Mouse (Mus musculus) erythroblast, embryonic 14.5 days (primary cell): ENCODE data around the gene Ifitm3. TPM values are rescaled to one million over a fixed set of nuclear protein-coding genes. Genes with fewer than 3 reads are reported as not detected.
"Not testable (repeated sequence)": the region's sequence is repeated elsewhere in the genome, so short reads cannot be mapped to it uniquely, and the experiment has no call there.

ENCODE experiments used
- H3K27me3 ChIP-seq: 2 replicates; pipeline ENCODE4 v1.6.1; 2012; ENCODE audit warnings: inconsistent platforms; ENCODE audit not compliant: control insufficient read depth
- H3K36me3 ChIP-seq: 2 replicates; pipeline ENCODE4 v1.6.1; 2012; ENCODE audit warnings: mild to moderate bottlenecking, inconsistent platforms; ENCODE audit not compliant: control insufficient read depth
- H3K4me1 ChIP-seq: 2 replicates; pipeline ENCODE4 v1.6.1; 2012; ENCODE audit warnings: inconsistent platforms; ENCODE audit not compliant: control insufficient read depth
- H3K4me3 ChIP-seq: replicated peaks from 2 replicates; pipeline ENCODE3; 2012; ENCODE audit warnings: moderate library complexity, mild to moderate bottlenecking, inconsistent platforms
- H3K9me3 ChIP-seq: 2 replicates; pipeline ENCODE4 v1.6.1; 2012; ENCODE audit warnings: low read length, inconsistent platforms, mixed read lengths; ENCODE audit not compliant: control insufficient read depth
- GATA1 ChIP-seq: IDR thresholded peaks from 2 replicates; pipeline ENCODE4 v1.6.1; 2012; ENCODE audit warnings: low read length, inconsistent platforms, mixed read lengths
- TAL1 ChIP-seq: IDR thresholded peaks from 3 replicates; pipeline ENCODE4 v1.6.1; 2012; ENCODE audit warnings: low read length, inconsistent platforms, mixed read lengths
- polyA plus RNA-seq: library from polyadenylated mRNA; stranded (reverse); fragments of >175 nt; gene quantifications from 2 replicates; pipeline ENCODE4 v1.2.3, GENCODE M21; 2012

The Ifitm3 gene
- polyA plus RNA-seq, 1 experiment: 0.26 TPM

DNA sequence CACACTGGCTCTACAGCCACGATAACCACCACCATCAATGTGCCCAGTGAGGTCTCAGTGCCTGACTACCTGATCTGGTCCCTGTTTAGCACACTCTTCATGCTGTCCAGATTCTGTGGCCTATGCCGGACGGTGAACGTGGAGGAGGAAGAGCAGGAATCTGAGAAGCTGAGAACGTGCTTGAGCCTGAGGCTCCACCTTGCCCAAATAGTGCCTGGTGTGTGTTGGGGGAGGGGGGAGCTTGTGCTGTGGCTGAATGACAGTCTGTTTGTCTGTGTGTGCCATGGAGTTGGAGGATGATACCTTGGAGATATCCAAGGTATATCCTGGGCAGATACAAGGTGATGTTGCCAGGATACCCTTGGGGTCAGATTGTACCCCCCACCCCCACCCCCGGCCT lies 20.4 kb downstream of the Ifitm3 start:
- Histone ChIP-seq H3K4me3 (no peak overlapping the region), H3K9me3 (no peaks in the 10 kb centered on the region)
- TF ChIP-seq TAL1 (no peak), GATA1 (no peak)

DNA sequence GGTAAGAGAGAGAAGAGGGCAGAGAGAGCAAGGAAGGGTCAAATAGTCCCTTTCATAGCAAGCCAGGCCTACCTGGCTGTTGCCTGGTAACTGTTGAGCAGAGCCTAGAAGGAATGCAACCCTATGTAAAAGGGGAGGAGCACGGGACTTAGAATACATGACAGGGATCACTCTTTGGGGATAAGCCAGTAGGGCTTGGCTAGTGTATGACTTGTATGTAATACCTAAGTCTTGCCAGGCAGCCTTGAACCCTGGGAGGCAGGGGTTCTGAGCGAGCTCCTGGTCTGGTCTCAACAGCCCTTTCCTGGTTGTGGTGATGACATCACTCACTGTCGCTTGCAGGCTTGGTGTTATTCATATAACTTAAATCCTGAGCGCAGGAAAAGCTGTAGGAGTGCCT lies 21.5 kb downstream of the Ifitm3 start:
- Histone ChIP-seq H3K4me1 (peaks cover 4% of the 10 kb centered on the region; the same call in 1 of the 2 replicates), H3K36me3 (no peaks in the 10 kb centered on the region), H3K9me3 (no peaks in the 10 kb centered on the region), H3K4me3 (no peak overlapping the region), H3K27me3 (no peaks in the 10 kb centered on the region)
- TF ChIP-seq GATA1: no peak
- no peak for TF ChIP-seq TAL1

More for the DNA sequence above, 20.4 kb downstream of the Ifitm3 start:
- H3K27me3 ChIP-seq: no peaks in the 10 kb centered on the region
- no peaks in the 10 kb centered on the region for H3K36me3 ChIP-seq
- peaks cover 4% of the 10 kb centered on the region; the same call in 1 of the 2 replicates for H3K4me1 ChIP-seq

DNA sequence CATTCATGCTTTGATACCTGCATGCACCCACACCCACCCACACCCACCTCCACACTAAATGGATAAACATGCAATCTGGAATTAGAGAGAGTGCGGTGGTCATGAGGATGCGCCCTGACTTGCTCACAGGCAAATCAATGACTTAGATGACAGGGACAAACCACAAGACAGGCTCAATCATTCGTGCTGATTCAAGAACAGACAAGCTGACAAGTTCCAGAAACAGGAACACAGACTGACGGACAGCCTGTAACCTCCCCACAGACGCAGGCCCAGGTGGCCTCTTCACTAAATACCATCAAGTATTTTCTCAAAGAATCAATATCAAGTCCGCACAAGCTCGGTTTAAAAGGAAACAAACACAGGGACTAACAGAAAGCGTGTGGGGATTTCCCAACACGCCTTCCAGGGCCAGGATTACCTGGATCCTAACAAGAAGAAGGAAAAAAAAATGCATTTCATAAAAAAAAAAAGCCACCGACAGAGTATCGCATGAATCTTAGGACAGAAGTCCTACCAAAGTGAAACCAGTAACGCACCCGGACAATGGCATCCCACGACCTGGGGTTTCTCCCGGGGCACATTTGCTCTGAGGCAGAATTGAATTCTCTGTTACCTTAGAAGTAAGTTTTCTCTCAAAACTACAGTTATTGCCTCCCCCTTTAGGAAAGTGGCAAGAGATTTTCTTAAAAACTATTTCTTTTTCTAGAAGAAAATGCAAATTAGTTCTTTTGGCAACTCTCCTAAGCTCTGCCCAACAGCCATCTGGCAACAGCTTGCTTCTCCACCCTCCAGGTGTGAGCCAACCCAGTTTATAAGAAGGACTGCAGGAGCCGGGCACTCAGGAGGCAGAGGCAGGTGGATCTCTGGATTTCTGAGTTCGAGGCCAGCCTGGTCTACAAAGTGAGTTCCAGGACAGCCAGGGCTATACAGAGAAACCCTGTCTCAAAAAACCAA lies 23.1 kb downstream of the Ifitm3 start:
- TF ChIP-seq TAL1: no peak
- no peak for TF ChIP-seq GATA1
- peaks cover 4% of the 10 kb centered on the region; the same call in 1 of the 2 replicates for H3K4me1 ChIP-seq
- H3K4me3 ChIP-seq: no peak overlapping the region
- H3K27me3 ChIP-seq: no peaks in the 10 kb centered on the region
- H3K36me3 ChIP-seq: no peaks in the 10 kb centered on the region
- H3K9me3 ChIP-seq: no peaks in the 10 kb centered on the region

DNA sequence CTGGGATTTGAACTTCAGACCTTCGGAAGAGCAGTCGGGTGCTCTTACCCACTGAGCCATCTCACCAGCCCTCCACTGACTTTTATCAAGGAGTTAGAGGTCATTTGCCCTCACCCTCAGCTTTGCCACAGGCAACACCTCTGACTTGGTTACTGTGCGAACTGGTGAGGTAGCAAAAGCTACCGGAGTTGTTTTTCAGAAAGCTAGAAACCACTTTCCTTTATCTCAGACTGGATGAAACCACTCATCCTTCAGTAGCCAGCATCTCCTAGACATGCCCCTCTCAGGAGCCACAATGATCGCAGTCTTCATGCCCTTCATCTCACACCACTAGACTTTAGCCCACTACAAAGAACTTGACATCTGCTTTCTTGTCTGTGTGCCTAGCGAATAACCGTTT lies 27.6 kb downstream of the Ifitm3 start:
- Histone ChIP-seq H3K9me3 (no peaks in the 10 kb centered on the region), H3K36me3 (no peaks in the 10 kb centered on the region), H3K4me1 (no peaks in the 10 kb centered on the region), H3K4me3 (no peak overlapping the region), H3K27me3 (no peaks in the 10 kb centered on the region)
- TF ChIP-seq GATA1 (no peak), TAL1 (no peak)

DNA sequence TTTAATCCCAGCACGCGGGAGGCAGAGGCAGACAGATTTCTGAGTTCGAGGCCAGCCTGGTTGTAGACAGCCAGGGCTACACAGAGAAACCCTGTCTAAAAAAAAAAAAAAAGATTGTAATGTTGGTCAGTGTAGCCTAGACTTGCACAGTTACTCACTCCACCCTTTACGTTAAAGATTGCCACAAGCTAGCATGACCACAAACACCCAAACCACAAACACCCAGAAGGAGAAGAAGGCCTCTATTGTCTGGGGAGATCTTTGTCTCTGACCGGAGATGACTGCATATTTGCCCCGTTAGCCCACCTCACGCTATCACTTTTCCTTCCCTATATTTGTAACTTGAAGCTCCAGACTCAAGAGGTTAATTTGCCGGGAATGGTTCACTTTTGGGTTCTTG lies 28.9 kb downstream of the Ifitm3 start:
- H3K36me3 ChIP-seq: no peaks in the 10 kb centered on the region
- H3K27me3 ChIP-seq: no peaks in the 10 kb centered on the region
- no peaks in the 10 kb centered on the region for H3K9me3 ChIP-seq
- no peaks in the 10 kb centered on the region for H3K4me1 ChIP-seq
- TF ChIP-seq TAL1 (no peak), GATA1 (no peak)
- no peak overlapping the region for H3K4me3 ChIP-seq

DNA sequence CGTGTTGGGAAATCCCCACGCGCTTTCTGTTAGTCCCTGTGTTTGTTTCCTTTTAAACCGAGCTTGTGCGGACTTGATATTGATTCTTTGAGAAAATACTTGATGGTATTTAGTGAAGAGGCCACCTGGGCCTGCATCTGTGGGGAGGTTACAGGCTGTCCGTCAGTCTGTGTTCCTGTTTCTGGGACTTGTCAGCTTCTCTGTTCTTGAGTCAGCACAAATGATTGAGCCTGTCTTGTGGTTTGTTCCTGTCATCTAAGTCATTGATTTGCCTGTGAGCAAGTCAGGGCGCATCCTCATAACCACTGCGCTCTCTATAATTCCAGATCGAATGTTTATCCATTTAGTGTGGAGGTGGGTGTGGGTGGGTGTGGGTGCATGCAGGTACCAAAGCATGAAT lies 33.9 kb downstream of the Ifitm3 start:
- not testable (repeated sequence) for H3K36me3 ChIP-seq, H3K4me3 ChIP-seq, H3K27me3 ChIP-seq, H3K4me1 ChIP-seq, H3K9me3 ChIP-seq

DNA sequence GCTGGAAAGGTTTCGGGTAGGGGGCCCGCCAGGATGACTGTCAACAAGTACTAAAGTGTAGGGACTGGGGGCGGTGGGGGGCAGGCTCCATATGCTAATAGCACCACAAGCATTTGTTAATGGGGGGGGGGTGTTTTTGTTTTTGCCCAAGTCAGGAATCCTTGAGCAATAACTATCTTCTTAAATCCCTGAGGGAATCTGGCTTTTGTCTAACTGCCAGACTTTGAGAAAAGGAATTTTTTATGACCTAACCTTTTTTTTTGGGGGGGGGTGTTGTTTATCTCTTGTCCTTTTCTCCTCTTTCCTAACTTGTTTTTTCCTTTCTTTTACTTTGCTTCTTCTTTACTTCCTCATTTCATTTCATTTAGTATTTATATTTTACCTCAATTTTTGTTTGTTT lies 35.1 kb downstream of the Ifitm3 start:
- H3K36me3 ChIP-seq: no peaks in the 10 kb centered on the region
- no peak overlapping the region for H3K4me3 ChIP-seq
- H3K27me3 ChIP-seq: no peaks in the 10 kb centered on the region
- H3K9me3 ChIP-seq: no peaks in the 10 kb centered on the region
- H3K4me1 ChIP-seq: peaks cover 3% of the 10 kb centered on the region
- no peak for TF ChIP-seq TAL1
- no peak for TF ChIP-seq GATA1

DNA sequence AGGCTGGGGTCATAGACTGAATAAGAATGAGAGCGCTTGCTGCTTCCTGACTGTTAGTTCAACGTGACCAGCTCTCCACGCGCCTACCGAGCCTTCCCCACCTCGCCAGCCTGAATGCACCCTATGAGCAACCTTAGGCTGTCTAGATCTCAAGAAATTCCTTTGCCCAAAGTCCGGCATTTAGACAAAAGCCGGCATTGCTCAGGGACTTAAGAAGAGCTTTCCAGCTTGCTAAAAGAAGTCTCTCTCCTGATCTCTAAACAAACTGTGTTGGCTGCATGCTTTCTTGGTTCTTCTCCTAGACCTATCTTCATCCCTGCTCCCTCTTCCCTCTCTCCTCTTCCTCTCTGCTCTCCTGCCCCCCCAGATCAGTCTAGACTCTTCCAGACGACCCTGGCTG lies 35.6 kb downstream of the Ifitm3 start:
- Histone ChIP-seq H3K9me3 (no peaks in the 10 kb centered on the region), H3K4me1 (peaks cover 3% of the 10 kb centered on the region), H3K4me3 (no peak overlapping the region), H3K27me3 (no peaks in the 10 kb centered on the region), H3K36me3 (no peaks in the 10 kb centered on the region)
- TF ChIP-seq GATA1: no peak
- no peak for TF ChIP-seq TAL1

DNA sequence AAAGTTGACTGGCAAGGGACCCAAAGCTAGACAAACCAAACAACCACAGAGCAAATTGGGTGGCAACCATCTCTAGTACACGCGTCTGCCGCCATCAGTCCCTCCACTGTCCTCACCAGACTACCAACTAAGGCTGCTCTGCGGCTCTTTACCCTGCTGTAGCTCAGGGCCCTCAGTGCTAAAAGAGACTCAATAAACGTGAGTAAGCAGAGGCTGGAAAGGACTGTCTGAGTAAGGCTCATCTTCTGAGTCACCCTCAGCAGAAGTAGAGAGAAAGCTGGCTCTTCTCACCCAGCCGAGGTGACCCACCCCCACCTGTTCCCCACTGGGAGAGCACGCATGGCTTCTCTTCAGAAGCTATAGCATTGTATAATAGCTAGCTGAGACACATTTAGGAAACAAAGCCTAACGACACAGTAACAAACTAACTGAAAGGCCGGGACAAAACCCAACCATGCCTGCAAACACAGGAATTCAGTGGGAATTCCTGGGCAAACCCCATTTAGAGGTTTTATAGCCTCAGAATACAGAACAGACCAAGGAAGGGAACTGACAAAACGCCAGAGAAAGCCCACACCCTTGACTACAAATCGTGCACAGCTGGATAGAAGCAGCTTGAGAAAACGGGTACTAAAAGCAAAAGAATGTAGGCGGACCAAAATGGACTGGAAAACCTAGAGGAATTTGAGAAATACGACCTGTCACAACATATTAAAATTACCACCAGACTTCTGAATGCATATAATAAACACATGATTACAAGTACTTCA lies 37.0 kb downstream of the Ifitm3 start:
- Histone ChIP-seq H3K36me3 (no peaks in the 10 kb centered on the region), H3K27me3 (peaks cover 4% of the 10 kb centered on the region; the same call in 1 of the 2 replicates), H3K9me3 (no peaks in the 10 kb centered on the region), H3K4me3 (no peak overlapping the region), H3K4me1 (peaks cover 3% of the 10 kb centered on the region)
- TF ChIP-seq GATA1: no peak
- TF ChIP-seq TAL1: no peak
